Mouse (Mus musculus): ENCODE results near the gene Hist2h3c2. TPM values are rescaled to one million over a fixed set of nuclear protein-coding genes. Genes with fewer than 3 reads are reported as not detected.
"Not testable (repeated sequence)": the region's sequence is repeated elsewhere in the genome, so short reads cannot be mapped to it uniquely, and the experiment has no call there.

Hist2h3c2 gene
- total RNA-seq, 2 experiments from 2014 or later: 7.6 to 8.3 TPM

- intact Hi-C loops (cut with DNase I): loop anchor here (10.0 kb wide), 1 partner anchor 198 kb away; no protein-coding TSS in a partner anchor
- peak; percentile 66 to 78 for DNase-seq
These were observed 23.4 kb upstream of the Hist2h3c2 start for GRCm38 (mm10) chr3:96262216-96262875.

- intact Hi-C loops (cut with DNase I): loop anchor here (10.0 kb wide), 1 partner anchor 197 kb away; no protein-coding TSS in a partner anchor
- DNase-seq: no peak
These were observed 22.7 kb upstream of the Hist2h3c2 start for GRCm38 (mm10) chr3:96261623-96262022.

- intact Hi-C loops (cut with DNase I): loop anchor here (10.0 kb wide), 1 partner anchor 195 kb away; no protein-coding TSS in a partner anchor
- DNase-seq: no peak
These were observed 21.3 kb upstream of the Hist2h3c2 start for GRCm38 (mm10) chr3:96260220-96260619.

GRCm38 (mm10) chr3:96257190-96257589 is 18.3 kb upstream of the Hist2h3c2 start:
- intact Hi-C loops (cut with DNase I): no loop called here
- no peak for DNase-seq

GRCm38 (mm10) chr3:96255926-96256593 is 17.1 kb upstream of the Hist2h3c2 start:
- intact Hi-C loops (cut with DNase I): no loop called here
- no peak for DNase-seq

GRCm38 (mm10) chr3:96254683-96255355 is 15.9 kb upstream of the Hist2h3c2 start:
- intact Hi-C loops (cut with DNase I): no loop called here
- no peak for DNase-seq

GRCm38 (mm10) chr3:96251787-96252186 is 12.9 kb upstream of the Hist2h3c2 start:
- intact Hi-C loops (cut with DNase I): no loop called here
- no peak for DNase-seq

- no peak for DNase-seq
- intact Hi-C loops (cut with DNase I): no loop called here
These were observed 12.0 kb upstream of the Hist2h3c2 start for GRCm38 (mm10) chr3:96250890-96251289.

- intact Hi-C loops (cut with DNase I): no loop called here
- DNase-seq: no peak
These were observed 10.1 kb upstream of the Hist2h3c2 start for GRCm38 (mm10) chr3:96249034-96249345.

- intact Hi-C loops (cut with DNase I): no loop called here
These were observed 9.5 kb upstream of the Hist2h3c2 start for GRCm38 (mm10) chr3:96248141-96249033.

GRCm38 (mm10) chr3:96247356-96248140 is 8.6 kb upstream of the Hist2h3c2 start:
- DNase-seq: no peak
- intact Hi-C loops (cut with DNase I): no loop called here

More at GRCm38 (mm10) chr3:96248141-96249033, 9.5 kb upstream of the Hist2h3c2 start:
- no peak for DNase-seq

- intact Hi-C loops (cut with DNase I); DNase-seq: not testable (repeated sequence)
These were observed 7.5 kb upstream of the Hist2h3c2 start, which contains the start of gene Hist2h3c1 for GRCm38 (mm10) chr3:96246427-96246856. Gene Hist2h3c1, plus strand, starts transcription at chr3:96246685.

- intact Hi-C loops (cut with DNase I): not testable (repeated sequence)
These were observed 7.1 kb upstream of the Hist2h3c2 start for GRCm38 (mm10) chr3:96246018-96246417.

GRCm38 (mm10) chr3:96245003-96245886 is 6.3 kb upstream of the Hist2h3c2 start, which contains the start of gene Hist2h2aa1:
Gene Hist2h2aa1, plus strand, starts transcription at chr3:96245497.
- intact Hi-C loops (cut with DNase I): not testable (repeated sequence)
- DNase-seq: peak; percentile 78 to 87

More at GRCm38 (mm10) chr3:96246018-96246417, 7.1 kb upstream of the Hist2h3c2 start:
- DNase-seq: not testable (repeated sequence)

GRCm38 (mm10) chr3:96243921-96244572 is 5.1 kb upstream of the Hist2h3c2 start:
- DNase-seq: no peak
- intact Hi-C loops (cut with DNase I): no loop called here

- DNase-seq: no peak
- intact Hi-C loops (cut with DNase I): no loop called here
These were observed 1.9 kb upstream of the Hist2h3c2 start for GRCm38 (mm10) chr3:96240799-96241197.

- intact Hi-C loops (cut with DNase I): not testable (repeated sequence)
- DNase-seq: peak; percentile 93 to 98
These were observed 1.2 kb upstream of the Hist2h3c2 start, which contains the start of gene Hist2h2aa2 for GRCm38 (mm10) chr3:96239949-96240798. Gene Hist2h2aa2, minus strand, starts transcription at chr3:96240276.
